Mouse (Mus musculus): ENCODE results near the gene Qrich1. TPM values are rescaled to one million over a fixed set of nuclear protein-coding genes. Genes with fewer than 3 reads are reported as not detected.
"Not testable (repeated sequence)": the region's sequence is repeated elsewhere in the genome, so short reads cannot be mapped to it uniquely, and the experiment has no call there.

The Qrich1 gene
- polyA plus RNA-seq, 1 experiment, result 108 TPM

GRCm38 (mm10) chr9:108587571-108588180 lies 71.1 kb downstream of the Qrich1 start:
- DNase-seq (ENCODE audit: low read depth), result no peak

DNA sequence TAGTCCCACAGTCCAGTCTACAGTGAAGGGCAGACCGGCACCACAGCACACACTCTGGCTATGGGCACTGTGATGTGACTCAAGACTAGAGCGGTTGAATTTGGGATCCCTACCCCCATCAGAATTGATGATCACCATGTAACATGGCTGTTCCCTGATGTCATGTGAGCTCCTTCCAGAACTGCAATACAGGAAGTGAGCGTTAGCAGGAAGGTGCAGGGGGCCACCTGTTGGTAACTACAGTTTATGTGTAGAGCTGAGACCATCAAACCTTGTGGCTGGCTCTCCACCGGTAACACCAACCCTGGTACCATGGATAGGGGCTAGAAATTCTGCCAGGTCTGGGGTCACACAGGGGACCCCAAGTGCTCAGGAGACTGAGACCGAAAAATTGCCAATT lies 72.6 kb downstream of the Qrich1 start:
- DNase-seq (ENCODE audit: low read depth), result no peak

DNA sequence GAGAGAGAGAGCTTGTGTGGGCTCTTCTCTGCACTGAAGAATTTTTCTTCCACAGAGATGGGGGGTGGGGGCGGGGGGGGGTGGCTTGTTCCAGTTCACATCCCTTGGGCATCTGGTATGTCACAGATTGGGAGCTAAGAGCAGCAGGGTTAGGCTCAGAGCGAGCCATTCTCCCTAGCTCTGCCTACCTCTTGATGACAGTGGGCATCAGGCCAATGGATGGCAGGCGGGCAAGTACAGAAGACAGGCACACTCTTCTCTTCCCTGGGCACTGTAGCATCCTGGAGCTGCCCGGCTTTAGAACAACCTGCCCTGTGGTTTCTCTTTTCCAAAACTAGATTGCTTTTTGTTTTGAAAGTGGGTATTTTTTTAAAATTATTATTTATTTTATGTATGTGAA lies 74.9 kb downstream of the Qrich1 start:
- no peak for DNase-seq (ENCODE audit: low read depth)

DNA sequence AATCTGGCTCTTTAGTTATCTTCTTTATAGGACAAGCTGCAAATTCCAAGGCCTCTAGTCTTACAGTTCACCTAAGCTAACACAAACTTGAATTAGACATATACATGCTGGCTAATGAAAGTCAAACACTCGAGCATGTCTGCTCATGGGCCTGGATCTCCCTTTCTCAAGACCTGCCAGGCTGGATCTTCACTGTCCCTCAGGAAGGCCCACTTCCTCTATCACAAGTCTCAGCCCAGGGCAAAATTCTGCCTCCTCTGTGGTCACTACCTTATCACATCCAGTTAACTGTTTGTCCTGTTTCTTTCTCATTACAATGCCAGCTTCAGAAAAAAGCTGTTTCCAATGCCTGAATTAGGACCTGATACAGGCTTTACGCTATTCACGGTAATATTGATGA lies 77.7 kb downstream of the Qrich1 start:
- DNase-seq (ENCODE audit: low read depth), result no peak

- DNase-seq (ENCODE audit: low read depth), result no peak
These were observed 80.6 kb downstream of the Qrich1 start, which contains the start of gene P4htm for GRCm38 (mm10) chr9:108596998-108597764. Gene P4htm (minus strand): TSS chr9:108597667.

DNA sequence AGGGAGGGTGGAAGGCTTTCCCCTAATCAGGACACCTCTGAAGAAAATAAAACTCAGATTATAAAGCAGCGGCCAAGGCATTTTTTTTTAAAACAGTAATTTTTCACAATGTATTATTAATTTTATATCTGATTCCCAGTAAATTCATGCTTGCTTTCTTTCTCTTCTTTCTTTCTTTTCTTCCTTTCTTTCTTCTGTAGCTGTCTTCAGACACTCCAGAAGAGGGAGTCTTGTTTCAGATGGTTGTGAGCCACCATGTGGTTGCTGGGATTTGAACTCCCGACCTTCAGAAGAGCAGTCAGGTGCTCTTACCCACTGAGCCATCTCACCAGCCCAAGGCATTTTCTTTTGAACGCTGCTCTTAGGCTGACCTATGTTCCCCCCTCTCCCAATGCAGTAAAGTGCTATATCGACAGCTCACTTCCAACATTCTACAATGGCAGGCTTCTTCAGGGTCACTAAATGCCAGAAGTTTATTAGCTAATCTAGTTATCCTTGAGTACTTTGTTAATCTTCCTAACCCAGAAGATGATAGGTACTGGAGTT lies 82.5 kb downstream of the Qrich1 start:
- DNase-seq (ENCODE audit: low read depth), result no peak

DNA sequence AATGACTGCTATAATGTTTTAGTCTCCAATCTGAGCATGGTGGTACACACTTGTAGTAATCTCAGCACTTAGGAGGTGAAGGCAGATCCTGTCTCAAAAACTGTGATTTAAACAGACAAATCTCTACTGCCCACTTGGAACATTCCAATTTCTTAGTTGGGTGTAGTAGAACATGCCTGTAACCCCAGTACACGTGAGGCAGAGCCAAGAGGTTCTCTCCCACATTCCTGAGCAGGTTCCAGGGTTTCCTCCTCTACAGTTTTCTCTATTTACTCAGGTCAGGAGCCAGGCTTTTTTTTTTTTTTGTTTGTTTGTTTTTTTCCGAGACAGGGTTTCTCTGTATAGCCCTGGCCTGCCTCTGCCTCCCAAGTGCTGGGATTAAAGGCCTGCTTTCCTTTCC lies 83.4 kb downstream of the Qrich1 start:
- no peak for DNase-seq (ENCODE audit: low read depth)

DNA sequence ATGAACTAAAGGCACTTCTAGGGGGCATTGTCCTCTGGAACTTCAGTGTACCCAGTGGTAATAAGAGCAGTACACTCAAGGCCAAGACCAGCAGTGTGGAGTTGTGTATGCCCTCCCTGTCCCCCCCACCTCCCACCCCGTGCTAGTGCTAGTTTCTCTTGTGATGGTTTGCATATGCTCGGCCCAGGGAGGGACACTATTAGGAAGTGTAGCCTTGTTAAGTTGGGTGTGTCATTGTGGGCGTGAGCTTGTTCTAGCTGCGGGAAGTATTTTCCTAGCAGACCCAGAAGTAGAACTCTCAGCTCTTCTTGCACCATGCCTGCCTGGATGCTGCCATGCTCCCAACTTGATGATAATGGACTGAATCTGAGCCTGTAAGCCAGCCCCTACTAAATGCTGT lies 85.4 kb downstream of the Qrich1 start:
- no peak for DNase-seq (ENCODE audit: low read depth)

DNA sequence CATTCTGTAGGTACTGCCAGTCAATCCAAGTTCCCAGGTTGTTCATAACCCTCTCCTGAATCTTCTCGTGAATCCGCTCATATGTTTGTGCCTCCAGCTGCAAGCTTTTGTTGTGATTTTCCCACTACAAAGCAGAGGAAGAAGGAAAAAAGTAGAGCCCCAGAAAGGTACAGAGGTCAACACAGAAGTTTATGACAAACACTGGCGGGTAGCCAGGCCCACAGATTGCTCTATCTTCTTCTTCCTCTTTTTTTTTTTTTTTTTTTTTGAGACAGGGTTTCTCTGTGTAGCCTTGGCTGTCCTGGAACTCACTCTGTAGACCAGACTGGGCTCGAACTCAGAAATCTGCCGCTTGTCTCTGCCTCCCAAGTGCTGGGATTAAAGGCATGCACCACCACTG lies 91.3 kb downstream of the Qrich1 start:
- not testable (repeated sequence) for DNase-seq (ENCODE audit: low read depth)

GRCm38 (mm10) chr9:108608889-108609288 lies 92.3 kb downstream of the Qrich1 start:
- DNase-seq (ENCODE audit: low read depth), result no peak

Other genes starting within 250 kb of the Qrich1 start
- gene Nicn1, start 226.4 kb upstream of the Qrich1 start, polyA plus RNA-seq (2012; rRNA removed), result 26.4 and 27.3 TPM in 2 replicates
- gene Amt, start 220.0 kb upstream of the Qrich1 start, polyA plus RNA-seq (2012; rRNA removed), result 37.3 and 45.6 TPM in 2 replicates
- 151 and 208 TPM in 2 replicates for gene Rhoa, start 210.7 kb upstream of the Qrich1 start, polyA plus RNA-seq (2012; rRNA removed)
- 78.7 and 101 TPM in 2 replicates for gene Tcta, start 210.6 kb upstream of the Qrich1 start, polyA plus RNA-seq (2012; rRNA removed)
- gene Gpx1, start 177.9 kb upstream of the Qrich1 start, polyA plus RNA-seq (2012; rRNA removed), result 823 and 905 TPM in 2 replicates
- 66.8 and 69.5 TPM in 2 replicates for gene Usp4, start 169.0 kb upstream of the Qrich1 start, polyA plus RNA-seq (2012; rRNA removed)
- gene 1700102P08Rik, start 124.0 kb upstream of the Qrich1 start, polyA plus RNA-seq (2012; rRNA removed), result 0.25 and 0.34 TPM in 2 replicates
- 0.04 and 0.16 TPM in 2 replicates for gene Ccdc36, start 88.3 kb upstream of the Qrich1 start, polyA plus RNA-seq (2012; rRNA removed)
- gene BC048562, start 80.3 kb upstream of the Qrich1 start, polyA plus RNA-seq (2012; rRNA removed), result not detected in 2 replicates
- 21.5 and 23.2 TPM in 2 replicates for gene Ccdc71, start 56.3 kb upstream of the Qrich1 start, polyA plus RNA-seq (2012; rRNA removed)
- gene Klhdc8b, start 55.2 kb upstream of the Qrich1 start, polyA plus RNA-seq (2012; rRNA removed), result 56.8 and 58.8 TPM in 2 replicates
- 174 and 220 TPM in 2 replicates for gene Lamb2, start 37.1 kb upstream of the Qrich1 start, polyA plus RNA-seq (2012; rRNA removed)
- 150 and 161 TPM in 2 replicates for gene Usp19, start 26.2 kb upstream of the Qrich1 start, polyA plus RNA-seq (2012; rRNA removed)
- gene Qars, start 9.1 kb upstream of the Qrich1 start, polyA plus RNA-seq (2012; rRNA removed), result 248 and 249 TPM in 2 replicates
- gene Impdh2, start 43.5 kb downstream of the Qrich1 start, polyA plus RNA-seq (2012; rRNA removed), result 79.5 and 90.1 TPM in 2 replicates
- 49.3 and 63.1 TPM in 2 replicates for gene Ndufaf3, start 50.6 kb downstream of the Qrich1 start, polyA plus RNA-seq (2012; rRNA removed)
- gene Dalrd3, start 53.1 kb downstream of the Qrich1 start, polyA plus RNA-seq (2012; rRNA removed), result 197 and 214 TPM in 2 replicates
- gene Wdr6, start 61.9 kb downstream of the Qrich1 start, polyA plus RNA-seq (2012; rRNA removed), result 48.1 and 59.1 TPM in 2 replicates
- 9.5 and 11.4 TPM in 2 replicates for gene P4htm, start 80.9 kb downstream of the Qrich1 start, polyA plus RNA-seq (2012; rRNA removed)
- 40.2 and 44.6 TPM in 2 replicates for gene Arih2, start 132.6 kb downstream of the Qrich1 start, polyA plus RNA-seq (2012; rRNA removed)
- 29.2 and 30.0 TPM in 2 replicates for gene Slc25a20, start 145.3 kb downstream of the Qrich1 start, polyA plus RNA-seq (2012; rRNA removed)
- 18.3 and 18.9 TPM in 2 replicates for gene Prkar2a, start 172.5 kb downstream of the Qrich1 start, polyA plus RNA-seq (2012; rRNA removed)